Mouse (Mus musculus): ENCODE data around the gene Gm38431. TPM values are rescaled to one million over a fixed set of nuclear protein-coding genes. Genes with fewer than 3 reads are reported as not detected.

The Gm38431 gene
- total RNA-seq, 4 experiments from 2014 or later, result 1.3 to 2.2 (median 1.6) TPM

GRCm38 (mm10) chr9:21041308-21041707 is 50.5 kb downstream of the Gm38431 start:
- peak; percentile 50 to 91 for DNase-seq (ENCODE audit: low spot score in 2 of 2)

GRCm38 (mm10) chr9:21039779-21040178 is 52.0 kb downstream of the Gm38431 start:
- no peak for DNase-seq (ENCODE audit: low spot score in 2 of 2)

GRCm38 (mm10) chr9:21037481-21037891 is 54.3 kb downstream of the Gm38431 start:
- DNase-seq (ENCODE audit: low spot score in 2 of 2), result peak; percentile 35 to 52

- peak in 1 of 2 experiments; percentile 18 for DNase-seq (ENCODE audit: low spot score in 2 of 2)
Observed at GRCm38 (mm10) chr9:21036666-21037065, 55.1 kb downstream of the Gm38431 start.

- no peak for DNase-seq (ENCODE audit: low spot score in 2 of 2)
Observed at GRCm38 (mm10) chr9:21036161-21036560, 55.6 kb downstream of the Gm38431 start.

GRCm38 (mm10) chr9:21035586-21035985 is 56.2 kb downstream of the Gm38431 start:
- DNase-seq (ENCODE audit: low spot score in 2 of 2), result no peak

- DNase-seq (ENCODE audit: low spot score in 2 of 2), result no peak
Observed at GRCm38 (mm10) chr9:21034481-21035085, 57.2 kb downstream of the Gm38431 start.

GRCm38 (mm10) chr9:21033136-21033535 is 58.7 kb downstream of the Gm38431 start:
- DNase-seq (ENCODE audit: low spot score in 2 of 2), result peak; percentile 59 to 70

GRCm38 (mm10) chr9:21032491-21032890 is 59.3 kb downstream of the Gm38431 start:
- DNase-seq (ENCODE audit: low spot score in 2 of 2), result no peak

- DNase-seq (ENCODE audit: low spot score in 2 of 2), result peak in 1 of 2 experiments; percentile 87
Observed at GRCm38 (mm10) chr9:21031896-21032351, 59.9 kb downstream of the Gm38431 start, which contains the start of gene Icam5. Gene Icam5, plus strand, starts transcription at chr9:21032073.

- DNase-seq (ENCODE audit: low spot score in 2 of 2), result peak; percentile 76 to 87
Observed at GRCm38 (mm10) chr9:21031251-21031895, 60.4 kb downstream of the Gm38431 start.

GRCm38 (mm10) chr9:21030781-21031250 is 61.0 kb downstream of the Gm38431 start:
- DNase-seq (ENCODE audit: low spot score in 2 of 2), result peak; percentile 64 to 76

GRCm38 (mm10) chr9:21030055-21030600 is 61.7 kb downstream of the Gm38431 start:
- DNase-seq (ENCODE audit: low spot score in 2 of 2), result no peak

- DNase-seq (ENCODE audit: low spot score in 2 of 2), result peak; percentile 56 to 67
Observed at GRCm38 (mm10) chr9:21029291-21030054, 62.3 kb downstream of the Gm38431 start, which contains the start of gene Icam4. Gene Icam4, plus strand, starts transcription at chr9:21029373.

- DNase-seq (ENCODE audit: low spot score in 2 of 2), result no peak
Observed at GRCm38 (mm10) chr9:21028560-21029110, 63.2 kb downstream of the Gm38431 start.

GRCm38 (mm10) chr9:21027774-21028290 is 64.0 kb downstream of the Gm38431 start:
- no peak for DNase-seq (ENCODE audit: low spot score in 2 of 2)

GRCm38 (mm10) chr9:21026849-21027248 is 64.9 kb downstream of the Gm38431 start:
- DNase-seq (ENCODE audit: low spot score in 2 of 2), result no peak

- no peak for DNase-seq (ENCODE audit: low spot score in 2 of 2)
Observed at GRCm38 (mm10) chr9:21025258-21025810, 66.5 kb downstream of the Gm38431 start.

GRCm38 (mm10) chr9:21022726-21023125 is 69.1 kb downstream of the Gm38431 start:
- DNase-seq (ENCODE audit: low spot score in 2 of 2), result no peak

GRCm38 (mm10) chr9:21022288-21022687 is 69.5 kb downstream of the Gm38431 start:
- DNase-seq (ENCODE audit: low spot score in 2 of 2), result no peak

GRCm38 (mm10) chr9:21021363-21021762 is 70.4 kb downstream of the Gm38431 start:
- no peak for DNase-seq (ENCODE audit: low spot score in 2 of 2)

All from left cerebral cortex, adult 8-10 months (tissue).